Mouse (Mus musculus): Measurements from ENCODE around the gene Ism2. TPM values are rescaled to one million over a fixed set of nuclear protein-coding genes. Genes with fewer than 3 reads are reported as not detected.
A peak's percentile ranks its signal among the peaks of the same experiment; 100 is the strongest.
"Not testable (repeated sequence)": the region's sequence is repeated elsewhere in the genome, so short reads cannot be mapped to it uniquely, and the experiment has no call there.

Ism2 gene
- total RNA-seq (2022) = not detected

DNA sequence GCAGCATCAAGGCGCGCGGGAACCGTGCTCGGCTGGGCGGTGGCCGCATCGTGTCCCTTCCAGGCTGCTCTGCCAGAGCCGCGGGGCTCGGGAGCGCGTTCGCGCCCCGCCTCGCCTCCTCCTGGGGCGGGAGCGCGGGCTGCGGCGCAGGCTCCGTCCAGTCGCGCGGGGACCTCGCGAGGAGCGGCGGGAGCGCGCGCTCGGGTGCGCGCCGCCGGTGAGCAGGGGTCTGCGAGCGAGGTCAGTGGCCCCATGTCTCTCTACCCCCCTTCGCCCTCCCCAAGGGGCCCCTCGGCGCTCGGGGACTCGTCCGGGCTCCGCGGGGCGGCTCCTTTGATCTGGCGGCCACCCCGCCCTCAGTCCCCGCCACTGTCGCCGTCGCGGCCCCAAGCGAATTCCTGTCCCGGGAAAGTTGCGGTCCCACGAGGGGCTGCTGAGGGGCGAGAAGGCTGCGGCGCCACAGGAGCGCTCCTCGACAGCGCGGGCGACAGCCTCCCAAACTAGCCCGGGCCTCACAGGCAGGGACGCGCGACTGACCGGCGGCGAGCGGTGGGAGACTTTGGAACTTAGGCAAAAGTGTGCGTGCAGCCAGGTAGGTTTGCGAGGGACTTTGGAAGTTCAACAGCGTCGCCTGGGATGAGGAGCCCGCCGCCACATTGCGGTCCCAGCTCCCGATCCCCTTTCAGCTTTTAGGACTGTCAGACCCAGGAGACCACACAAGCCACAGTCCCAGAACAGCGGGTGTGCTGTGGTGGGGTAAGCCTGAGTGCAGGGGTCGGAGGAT lies at the start of gene Ism2:
Gene Ism2, minus strand, starts transcription at position 49 of the 784 bp plus-strand sequence.
- DNase-seq (ENCODE audit: low spot score) = no peak

GRCm38 (mm10) chr12:87348029-87348428 lies 48.5 kb upstream of the Ism2 start:
- no peak for DNase-seq (ENCODE audit: low spot score)

- no peak for DNase-seq (ENCODE audit: low spot score)
These were observed 48.0 kb upstream of the Ism2 start for GRCm38 (mm10) chr12:87347511-87347910.

DNA sequence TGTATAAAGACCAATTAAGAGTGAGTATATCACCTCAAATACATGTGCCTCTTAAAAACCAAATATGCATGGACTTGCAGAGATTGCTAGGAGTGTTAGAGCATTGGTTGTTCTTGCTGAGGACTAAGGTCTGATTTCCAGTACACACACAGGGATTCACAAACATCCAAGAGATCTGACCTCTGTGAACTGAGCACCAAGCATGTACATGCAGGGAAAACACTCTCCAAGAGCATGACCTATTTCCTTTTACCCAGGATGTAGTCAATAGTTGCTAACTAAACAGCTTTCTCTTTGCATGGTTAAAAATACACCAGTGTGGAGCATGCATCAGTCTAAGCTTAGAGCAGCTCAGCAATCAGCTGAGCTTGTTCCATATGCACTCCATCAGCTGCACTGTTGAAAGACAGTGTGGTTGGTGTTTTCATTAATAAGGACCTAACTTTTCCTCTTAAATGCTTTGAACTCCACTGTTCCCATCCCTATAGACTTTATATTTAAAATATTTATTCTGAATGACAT lies 43.6 kb upstream of the Ism2 start:
- DNase-seq (ENCODE audit: low spot score) = no peak

DNA sequence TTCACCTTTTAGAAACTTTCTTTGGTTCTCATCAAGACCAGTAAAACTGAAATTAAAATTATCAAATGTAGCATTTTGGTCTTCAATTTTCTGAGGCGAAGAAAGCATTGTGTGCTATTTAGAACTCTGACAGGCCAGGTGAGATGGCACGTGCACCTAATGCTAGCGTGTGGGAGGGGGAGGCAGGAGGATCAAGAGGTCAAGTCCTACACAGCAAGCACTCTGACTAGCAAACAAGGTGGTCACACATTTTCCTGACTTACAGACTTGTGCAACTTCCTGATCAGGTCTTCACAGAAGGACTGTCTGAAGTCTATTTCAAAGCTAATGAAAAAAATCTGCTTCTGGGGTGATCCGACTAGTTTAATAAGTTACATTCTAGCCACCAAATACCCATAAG lies 38.6 kb upstream of the Ism2 start:
- DNase-seq (ENCODE audit: low spot score) = no peak

DNA sequence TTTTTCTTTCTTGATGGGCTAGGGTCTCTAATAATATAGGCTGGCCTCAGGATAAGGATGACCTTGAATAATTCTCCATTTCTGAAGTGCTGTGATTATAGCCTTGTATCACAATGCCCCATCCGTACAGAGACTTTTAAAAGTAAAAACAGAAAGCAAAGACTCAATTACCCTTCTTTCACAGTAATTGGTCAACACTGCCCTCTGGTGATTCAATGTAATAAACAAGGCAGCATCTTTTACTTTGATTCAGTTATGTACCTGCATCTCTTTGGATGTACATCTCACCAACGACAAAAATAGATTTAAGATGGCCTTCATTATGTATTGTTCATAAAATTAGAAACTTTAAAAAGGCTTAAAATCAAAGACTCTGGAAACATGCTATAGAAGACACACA lies 35.4 kb upstream of the Ism2 start:
- DNase-seq (ENCODE audit: low spot score) = peak; percentile 17

- DNase-seq (ENCODE audit: low spot score) = no peak
These were observed 34.3 kb upstream of the Ism2 start for GRCm38 (mm10) chr12:87333794-87334193.

GRCm38 (mm10) chr12:87332511-87332910 lies 33.0 kb upstream of the Ism2 start:
- DNase-seq (ENCODE audit: low spot score) = peak; percentile 9

GRCm38 (mm10) chr12:87331908-87332307 lies 32.4 kb upstream of the Ism2 start:
- DNase-seq (ENCODE audit: low spot score) = no peak

DNA sequence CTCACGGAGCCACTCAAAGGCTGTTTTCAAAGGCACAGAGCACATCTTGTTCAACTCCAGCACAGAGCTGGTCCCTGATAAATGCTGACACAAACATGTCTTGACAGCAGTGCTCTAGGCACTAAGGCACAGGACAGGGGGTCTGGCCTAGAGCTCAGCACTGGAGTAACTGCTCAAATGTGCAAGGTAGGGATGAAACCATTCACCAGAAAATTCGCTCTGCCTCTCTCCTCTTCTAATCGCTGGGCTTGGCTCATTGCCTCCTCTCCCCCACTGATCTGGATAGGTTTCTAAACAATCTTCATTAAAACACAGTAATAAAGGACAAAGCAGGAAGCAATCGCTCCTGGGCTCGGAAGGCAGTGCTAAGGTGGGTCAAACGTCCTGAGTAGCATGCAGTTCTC lies 31.6 kb upstream of the Ism2 start:
- DNase-seq (ENCODE audit: low spot score) = no peak

DNA sequence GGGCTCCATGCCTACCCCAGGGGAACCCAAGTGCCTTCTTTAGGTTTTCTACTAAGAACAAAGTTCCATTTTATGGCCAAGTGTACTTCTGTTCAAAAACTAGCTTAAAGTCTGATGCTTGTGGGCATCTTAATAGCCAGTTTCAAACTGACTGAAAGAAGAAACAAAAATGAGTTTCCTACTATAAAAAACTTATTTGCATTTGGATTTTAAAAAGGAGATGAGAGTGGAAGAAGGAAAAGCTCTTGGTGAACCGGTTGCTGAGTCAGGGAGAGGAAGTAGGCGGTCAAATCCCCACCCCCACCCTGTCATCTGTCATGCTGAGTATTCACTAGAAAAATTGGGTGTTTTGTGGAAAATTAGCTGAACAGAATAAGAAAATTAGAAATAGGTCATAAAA lies 30.7 kb upstream of the Ism2 start:
- no peak for DNase-seq (ENCODE audit: low spot score)

DNA sequence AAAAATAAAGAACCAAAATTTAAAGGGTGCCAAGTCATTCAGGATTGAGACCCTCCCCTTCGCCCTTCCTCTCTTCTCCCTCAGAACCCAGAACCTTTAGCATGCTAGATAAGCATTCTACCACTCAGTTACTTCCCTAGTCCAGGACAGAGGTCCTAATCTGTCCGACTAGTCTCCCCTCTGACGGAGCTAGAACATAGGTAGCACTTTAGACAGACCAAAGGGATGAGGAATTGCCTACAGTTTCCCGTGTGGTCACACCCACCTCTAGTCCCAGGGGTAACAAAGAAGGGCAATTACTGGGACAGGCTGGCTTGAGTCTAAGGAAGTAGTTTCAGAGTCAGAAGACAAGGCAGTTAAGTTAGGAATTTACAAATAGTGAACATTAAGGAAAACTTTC lies 28.5 kb upstream of the Ism2 start:
- no peak for DNase-seq (ENCODE audit: low spot score)

DNA sequence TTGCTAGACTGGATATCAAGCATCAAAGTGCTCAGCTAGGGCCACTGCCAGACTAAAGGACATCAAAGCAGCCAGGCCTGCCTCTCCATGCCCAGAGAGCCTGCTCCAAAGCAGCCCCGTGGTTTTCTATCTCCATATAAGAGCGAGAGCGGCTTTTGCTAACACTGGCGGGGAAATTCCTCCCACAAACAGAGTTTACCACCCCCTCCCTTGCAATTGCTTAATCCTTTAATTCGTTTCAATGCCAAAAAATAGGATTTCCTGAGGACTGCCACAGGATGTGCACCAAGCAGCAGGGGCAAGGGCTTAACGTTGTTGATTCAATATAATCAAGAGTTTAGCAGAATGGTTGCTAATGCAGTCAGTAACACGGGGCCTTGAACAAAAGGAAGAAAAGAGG lies 28.1 kb upstream of the Ism2 start:
- DNase-seq (ENCODE audit: low spot score) = no peak

GRCm38 (mm10) chr12:87325452-87325851 lies 25.9 kb upstream of the Ism2 start:
- DNase-seq (ENCODE audit: low spot score) = no peak

GRCm38 (mm10) chr12:87319229-87319628 lies 19.7 kb upstream of the Ism2 start:
- DNase-seq (ENCODE audit: low spot score) = no peak

- no peak for DNase-seq (ENCODE audit: low spot score)
These were observed 18.4 kb upstream of the Ism2 start for GRCm38 (mm10) chr12:87317951-87318350.

DNA sequence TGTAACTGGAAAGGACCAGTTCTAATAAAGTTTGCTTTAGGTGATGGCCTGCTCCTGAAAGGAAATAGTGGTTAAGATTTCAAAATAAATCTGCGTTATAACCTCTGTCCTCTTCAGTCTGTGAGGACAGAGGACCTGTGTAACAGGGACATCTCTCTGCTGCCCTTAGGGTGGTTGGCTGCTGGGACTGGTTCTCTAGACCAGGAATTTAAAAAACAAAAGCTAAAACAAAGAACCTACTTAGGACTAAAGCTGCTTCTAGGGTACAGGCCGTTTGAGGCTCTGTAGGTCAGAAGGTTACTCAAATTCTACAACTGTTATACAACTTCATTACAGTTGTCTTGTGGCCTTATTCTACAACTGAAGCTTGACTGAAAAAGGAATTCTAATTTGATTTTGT lies 13.6 kb upstream of the Ism2 start:
- no peak for DNase-seq (ENCODE audit: low spot score)

DNA sequence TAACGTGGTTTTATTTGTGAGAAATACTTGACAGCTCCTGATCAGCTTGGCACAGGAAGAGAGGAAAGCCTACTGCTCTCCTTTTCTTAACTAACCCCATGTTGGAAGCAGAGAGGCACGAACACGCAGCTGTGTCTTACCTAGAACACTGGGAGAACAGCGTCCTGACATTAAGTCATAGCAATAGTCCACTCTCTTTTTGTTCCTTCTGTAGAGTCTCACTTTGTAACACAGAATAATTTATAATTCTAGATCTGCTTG lies 7.0 kb upstream of the Ism2 start:
- DNase-seq (ENCODE audit: low spot score) = not testable (repeated sequence)

GRCm38 (mm10) chr12:87305767-87306583 lies 6.5 kb upstream of the Ism2 start:
- no peak for DNase-seq (ENCODE audit: low spot score)

- no peak for DNase-seq (ENCODE audit: low spot score)
These were observed 1.7 kb upstream of the Ism2 start for GRCm38 (mm10) chr12:87301189-87301588.

- no peak for DNase-seq (ENCODE audit: low spot score)
These were observed 861 bp upstream of the Ism2 start for GRCm38 (mm10) chr12:87300441-87300690.

DNA sequence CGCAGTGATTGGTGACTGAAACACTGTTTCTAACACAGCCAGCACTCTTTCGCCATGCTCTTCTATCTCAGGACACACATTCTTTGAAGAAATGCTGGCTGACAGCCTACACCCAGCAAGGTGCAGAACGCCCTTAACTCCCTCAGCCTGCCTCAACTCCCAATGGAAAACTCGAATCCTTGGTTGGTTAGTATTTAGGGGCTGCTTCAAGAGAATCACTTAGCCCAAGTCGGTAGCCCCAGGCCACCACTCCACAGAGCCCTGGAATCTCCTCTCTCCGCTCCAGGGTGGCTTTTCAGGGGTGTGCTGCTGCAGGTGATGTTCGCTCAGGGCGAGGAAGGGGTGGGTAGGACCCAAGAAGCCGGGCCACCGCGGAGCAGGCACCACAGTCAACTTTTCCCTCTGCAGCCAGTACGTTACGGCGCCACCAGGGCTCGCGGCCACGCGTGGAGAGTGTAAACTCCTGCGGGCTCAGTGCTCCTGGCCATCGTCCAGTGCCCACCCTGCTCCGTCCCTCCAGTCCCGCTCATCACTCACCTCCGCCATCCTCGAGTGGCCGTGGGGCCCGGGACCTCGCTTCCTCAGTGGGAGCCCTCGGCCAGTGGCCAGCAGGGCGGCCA lies 358 bp downstream of the Ism2 start:
- no peak for DNase-seq (ENCODE audit: low spot score)

- DNase-seq (ENCODE audit: low spot score) = no peak
These were observed 5.6 kb downstream of the Ism2 start for GRCm38 (mm10) chr12:87293934-87294333.

Measured in heart, adult 8-10 months (tissue).